Mouse (Mus musculus): Measurements from ENCODE around the gene Olfr1371.

- TF ChIP-seq CTCF (IDR thresholded peaks at IDR 0.05; ENCODE audit: control insufficient read depth, insufficient read depth, low read length) (no peak), POLR2A (IDR thresholded peaks at IDR 0.05; ENCODE audit: borderline replicate concordance, control insufficient read depth, low read depth, low read length) (no peak)
Observed at GRCm38 (mm10) chr11:52213887-52214286, at the start of gene Olfr1371.

Data from bone marrow, adult 2 months (tissue).